Mouse (Mus musculus) lung, embryonic 16.5 days (tissue): ENCODE data around the gene Wdfy3. TPM values are rescaled to one million over a fixed set of nuclear protein-coding genes. Genes with fewer than 3 reads are reported as not detected.
"Not testable (repeated sequence)": the region's sequence is repeated elsewhere in the genome, so short reads cannot be mapped to it uniquely, and the experiment has no call there.

Source experiments
- ATAC-seq: fragments of 200-750 bp; cut with Nextera tagmentation; 2 replicates; pipeline ENCODE4 v1.8.0; 2017; ENCODE audit warnings: low read depth, mild to moderate bottlenecking, moderate library complexity
- H3K27ac ChIP-seq: fragments of 300-500 bp; sonication (generic); 2 replicates; pipeline ENCODE4 v1.5.1; 2014; ENCODE audit warnings: mild to moderate bottlenecking, control low read depth, low read length
- H3K27me3 ChIP-seq: fragments of 300-500 bp; sonication (generic); 2 replicates; pipeline ENCODE4 v1.6.1; 2014; ENCODE audit warnings: low read depth, low read length, mixed read lengths; ENCODE audit not compliant: control insufficient read depth, insufficient read depth
- H3K36me3 ChIP-seq: fragments of 300-500 bp; sonication (generic); 2 replicates; pipeline ENCODE4 v1.6.1; 2014; ENCODE audit warnings: low read length; ENCODE audit not compliant: control insufficient read depth, insufficient read depth
- H3K4me1 ChIP-seq: fragments of 300-500 bp; sonication (generic); replicated peaks from 2 replicates; pipeline ENCODE4 v1.6.1; 2014; ENCODE audit warnings: low read length, mixed read lengths; ENCODE audit not compliant: control insufficient read depth, insufficient read depth
- H3K4me2 ChIP-seq: fragments of 300-500 bp; sonication (generic); 2 replicates; pipeline ENCODE4 v1.6.1; 2014; ENCODE audit warnings: low read depth, low read length, control low read depth
- H3K4me3 ChIP-seq: fragments of 300-500 bp; sonication (generic); 2 replicates; pipeline ENCODE4 v1.5.1; 2014; ENCODE audit warnings: mild to moderate bottlenecking, low read length, control low read depth
- H3K9ac ChIP-seq: fragments of 300-500 bp; sonication (generic); 2 replicates; pipeline ENCODE4 v1.6.1; 2014; ENCODE audit warnings: low read length, control low read depth
- H3K9me3 ChIP-seq: fragments of 300-500 bp; sonication (generic); 2 replicates; pipeline ENCODE4 v1.6.1; 2016; ENCODE audit warnings: low read length; ENCODE audit not compliant: control insufficient read depth
- WGBS: fragments of 180-500 bp; shearing (Covaris S2); extraction: QIAGEN DNeasy Blood & Tissue Kit; methylation state at CpG from one replicate; pipeline ENCODE4 v1.1.7; 2014; 5-methylcytosine and 5-hydroxymethylcytosine counted together
- polyA plus RNA-seq: library from polyadenylated mRNA; unstranded; fragments of >200 nt; fragmentation: Nextera tagmentation; extraction: Ambion mirVana; gene quantifications from 2 replicates; pipeline ENCODE4 v1.2.1, GENCODE M21; 2015

Gene Wdfy3
- 12.6 and 13.1 TPM in 2 replicates for polyA plus RNA-seq

DNA sequence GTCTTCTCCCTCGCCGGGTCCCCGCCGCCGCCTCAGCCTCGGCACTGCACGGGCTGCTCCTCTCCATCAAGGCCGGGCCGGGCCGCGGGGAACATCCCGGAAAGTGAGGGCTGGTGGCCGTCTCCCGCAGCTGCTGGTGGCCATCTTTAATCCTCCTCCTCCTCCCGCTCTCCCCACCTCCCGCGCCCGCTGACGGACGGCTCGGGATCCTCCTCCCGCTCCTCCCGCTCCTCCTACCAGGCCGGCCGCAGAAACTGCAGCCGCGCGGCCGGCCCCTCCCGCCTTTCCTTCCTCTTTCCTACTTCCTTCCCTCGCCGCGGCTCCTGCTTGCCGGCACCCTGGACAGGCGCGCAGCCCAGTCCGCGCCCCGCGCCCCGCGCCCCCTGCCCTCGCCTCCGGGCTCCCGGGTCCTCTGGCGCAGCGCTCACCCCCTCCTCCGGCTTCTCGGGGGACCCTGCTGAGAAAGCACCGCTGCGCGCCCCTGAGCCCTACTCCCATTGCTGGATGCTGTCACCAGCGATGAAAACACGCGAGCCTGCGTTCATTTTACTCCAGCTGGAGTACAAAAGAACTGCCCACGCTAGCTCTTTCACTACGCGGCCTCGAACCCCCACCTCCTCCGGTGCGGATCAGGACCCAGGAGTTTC lies at the start of gene Wdfy3:
Gene Wdfy3 (minus strand): TSS at position 155 of the 647 bp plus-strand sequence.
- Histone ChIP-seq H3K4me2 (peak within 1 kb of the TSS; percentile 92), H3K4me1 (peaks cover 22% of the 10 kb centered on the region), H3K9me3 (no peaks in the 10 kb centered on the region), H3K27me3 (no peaks in the 10 kb centered on the region), H3K9ac (peak within 1 kb of the TSS; percentile 96), H3K36me3 (no peaks in the 10 kb centered on the region), H3K27ac (peak within 1 kb of the TSS; percentile 91), H3K4me3 (peak within 1 kb of the TSS; percentile 85)
- WGBS: 1% methylated on average over 46 of the region's 62 CpGs
- ATAC-seq: peak; percentile 97

DNA sequence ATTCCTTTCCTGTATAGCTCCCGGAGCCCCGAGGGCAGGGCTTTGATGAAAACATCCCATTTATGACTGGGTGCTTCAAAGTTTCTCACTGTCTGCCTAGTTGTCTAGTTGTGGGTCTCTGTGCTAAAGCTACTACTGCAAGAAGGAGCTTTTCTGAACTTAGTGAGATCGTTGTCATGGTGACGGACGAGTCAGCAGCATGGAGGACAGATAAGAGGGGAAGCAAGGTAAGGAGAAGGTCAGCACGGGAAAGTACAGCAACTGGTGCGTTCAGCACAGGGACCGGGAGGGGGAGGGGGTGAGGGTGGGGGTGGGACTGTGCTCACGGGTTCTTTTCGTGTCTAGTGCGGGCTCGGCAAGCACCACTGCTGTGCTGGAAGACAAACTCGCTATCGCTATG lies 43.3 kb upstream of the Wdfy3 start:
- no peak overlapping the region for H3K9ac ChIP-seq
- no peak overlapping the region for H3K27ac ChIP-seq
- no peaks in the 10 kb centered on the region for H3K4me1 ChIP-seq
- 0 out of 2 replicates have a peak, but pooled peaks have one; percentile 49 for ATAC-seq
- H3K9me3 ChIP-seq: no peaks in the 10 kb centered on the region
- H3K4me3 ChIP-seq: peak overlapping the region; percentile 38
- H3K4me2 ChIP-seq: peak overlapping the region; percentile 63
- no peaks in the 10 kb centered on the region for H3K27me3 ChIP-seq
- H3K36me3 ChIP-seq: no peaks in the 10 kb centered on the region
- 8% methylated on average over 14 of the region's 14 CpGs for WGBS

DNA sequence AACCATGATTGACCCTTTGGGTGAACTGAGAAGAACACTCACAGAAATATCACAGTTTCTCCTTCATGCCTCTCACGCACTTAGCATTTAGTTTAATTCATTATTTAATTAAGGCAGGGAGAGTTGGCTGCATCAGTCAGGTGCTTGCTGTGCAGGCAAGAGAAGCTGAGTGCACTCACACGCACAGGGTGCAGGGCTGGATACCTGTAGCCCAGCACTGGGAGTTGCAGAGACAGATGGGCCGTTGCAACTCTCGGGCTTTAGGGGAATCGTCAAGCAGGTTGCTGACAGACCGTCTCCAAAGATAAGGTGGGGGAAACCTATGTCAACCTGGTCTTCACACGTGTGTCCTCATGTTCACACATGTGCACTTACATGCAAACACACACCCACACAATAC lies 42.3 kb upstream of the Wdfy3 start:
- H3K4me3 ChIP-seq: no peak overlapping the region
- no peaks in the 10 kb centered on the region for H3K36me3 ChIP-seq
- H3K4me1 ChIP-seq: no peaks in the 10 kb centered on the region
- H3K9ac ChIP-seq: no peak overlapping the region
- 67% methylated on average over 7 of the region's 7 CpGs for WGBS
- no peaks in the 10 kb centered on the region for H3K27me3 ChIP-seq
- no peaks in the 10 kb centered on the region for H3K9me3 ChIP-seq
- ATAC-seq: no peak
- no peak overlapping the region for H3K27ac ChIP-seq
- no peak overlapping the region for H3K4me2 ChIP-seq

GRCm38 (mm10) chr5:102110031-102110430 lies 40.3 kb upstream of the Wdfy3 start:
- Histone ChIP-seq H3K4me3 (no peak overlapping the region), H3K9ac (no peak overlapping the region), H3K4me2 (no peak overlapping the region), H3K36me3 (no peaks in the 10 kb centered on the region), H3K27ac (no peak overlapping the region), H3K9me3 (no peaks in the 10 kb centered on the region), H3K27me3 (no peaks in the 10 kb centered on the region), H3K4me1 (no peaks in the 10 kb centered on the region)
- no peak for ATAC-seq
- WGBS: 75% methylated on average over 7 of the region's 7 CpGs

- H3K9me3 ChIP-seq: no peaks in the 10 kb centered on the region
- H3K36me3 ChIP-seq: no peaks in the 10 kb centered on the region
- no peak overlapping the region for H3K4me3 ChIP-seq
- no peak overlapping the region for H3K4me2 ChIP-seq
- no peaks in the 10 kb centered on the region for H3K4me1 ChIP-seq
- no peak overlapping the region for H3K9ac ChIP-seq
- H3K27ac ChIP-seq: no peak overlapping the region
- H3K27me3 ChIP-seq: no peaks in the 10 kb centered on the region
- WGBS: 81% methylated on average over 3 of the region's 3 CpGs
- no peak for ATAC-seq
Measured at GRCm38 (mm10) chr5:102105919-102106318, 36.2 kb upstream of the Wdfy3 start.

- not testable (repeated sequence) for H3K4me3 ChIP-seq, ATAC-seq, H3K27me3 ChIP-seq, H3K9me3 ChIP-seq, H3K4me2 ChIP-seq, H3K27ac ChIP-seq, H3K4me1 ChIP-seq, H3K36me3 ChIP-seq, H3K9ac ChIP-seq
- WGBS: 86% methylated on average over 1 of the region's 1 CpGs
Measured at GRCm38 (mm10) chr5:102101815-102102214, 32.1 kb upstream of the Wdfy3 start.

DNA sequence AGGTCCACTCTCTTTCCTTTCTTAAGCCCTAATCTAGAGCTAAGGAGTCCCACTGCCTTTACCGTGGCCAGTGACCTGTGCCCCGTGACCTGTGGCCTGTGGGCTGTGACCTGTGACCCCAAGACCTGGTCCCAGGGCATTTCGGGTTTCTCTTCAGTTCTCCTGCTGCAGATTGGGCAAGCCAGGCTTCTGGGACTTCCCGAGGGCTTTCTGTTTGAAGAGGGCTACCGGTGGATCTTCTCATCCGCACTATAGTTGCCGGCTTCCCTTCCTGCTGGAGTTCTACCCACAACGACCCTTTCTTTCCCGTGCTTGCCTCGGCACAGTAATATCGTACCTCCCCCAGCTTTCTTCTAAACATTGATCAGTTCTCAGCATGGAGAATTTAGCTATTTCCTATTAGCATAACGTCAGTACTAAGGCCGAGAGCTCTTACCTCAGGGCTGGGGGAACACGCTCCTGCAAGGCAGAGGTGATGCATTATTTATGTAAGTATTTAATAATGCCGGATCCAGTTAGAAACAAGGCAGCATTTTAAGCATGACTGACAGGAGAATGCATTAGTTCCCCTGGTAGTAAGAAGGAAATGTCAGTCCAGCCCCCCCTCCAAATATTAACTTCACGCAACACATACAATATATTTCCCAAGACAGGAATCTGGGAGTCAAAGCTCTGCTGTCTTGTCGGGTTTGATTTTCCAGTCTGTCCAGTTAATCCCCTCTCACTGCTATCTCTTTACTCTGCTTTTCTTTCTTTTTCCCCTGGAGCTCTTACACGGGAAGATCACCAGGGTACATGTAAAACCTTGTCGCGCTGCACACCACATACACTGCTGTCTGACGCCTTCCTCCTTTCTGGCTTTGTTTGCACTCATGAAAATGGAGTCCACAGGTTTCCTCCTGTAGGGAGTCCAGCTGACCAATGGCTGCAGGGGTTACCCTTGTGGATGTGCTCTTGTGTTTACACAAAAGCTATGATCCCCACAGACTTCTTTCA lies 30.8 kb upstream of the Wdfy3 start:
- no peak for ATAC-seq
- no peaks in the 10 kb centered on the region for H3K4me1 ChIP-seq
- H3K9me3 ChIP-seq: no peaks in the 10 kb centered on the region; the same call in 1 of the 2 replicates
- H3K4me3 ChIP-seq: no peak overlapping the region
- WGBS: 63% methylated on average over 21 of the region's 21 CpGs
- no peak overlapping the region for H3K27ac ChIP-seq
- H3K27me3 ChIP-seq: no peaks in the 10 kb centered on the region
- H3K9ac ChIP-seq: no peak overlapping the region
- H3K4me2 ChIP-seq: no peak overlapping the region
- H3K36me3 ChIP-seq: no peaks in the 10 kb centered on the region

DNA sequence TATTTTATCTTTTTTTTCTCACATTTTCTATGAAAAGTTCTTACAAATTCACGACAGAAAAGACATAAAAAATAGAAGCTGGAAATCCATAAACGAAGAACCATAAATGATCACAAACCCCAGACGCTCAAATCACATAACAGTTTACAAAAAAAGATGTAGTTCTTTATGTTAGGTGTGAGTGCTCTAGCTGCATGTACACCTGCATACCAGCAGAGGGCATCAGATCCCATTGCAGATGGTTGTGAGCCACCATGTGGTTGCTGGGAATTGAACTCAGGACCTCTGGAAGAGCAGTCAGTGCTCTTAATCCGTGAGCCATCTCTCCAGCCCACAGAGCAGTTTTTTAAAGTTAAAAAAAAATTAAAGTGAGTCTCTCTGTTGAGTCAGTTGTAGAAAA lies 25.9 kb upstream of the Wdfy3 start:
- Histone ChIP-seq H3K4me3 (no peak overlapping the region), H3K4me2 (no peak overlapping the region), H3K27me3 (no peaks in the 10 kb centered on the region), H3K9ac (no peak overlapping the region), H3K4me1 (no peaks in the 10 kb centered on the region), H3K27ac (no peak overlapping the region), H3K36me3 (no peaks in the 10 kb centered on the region), H3K9me3 (no peaks in the 10 kb centered on the region; the same call in 1 of the 2 replicates)
- ATAC-seq: no peak
- WGBS: 81% methylated on average over 4 of the region's 4 CpGs

DNA sequence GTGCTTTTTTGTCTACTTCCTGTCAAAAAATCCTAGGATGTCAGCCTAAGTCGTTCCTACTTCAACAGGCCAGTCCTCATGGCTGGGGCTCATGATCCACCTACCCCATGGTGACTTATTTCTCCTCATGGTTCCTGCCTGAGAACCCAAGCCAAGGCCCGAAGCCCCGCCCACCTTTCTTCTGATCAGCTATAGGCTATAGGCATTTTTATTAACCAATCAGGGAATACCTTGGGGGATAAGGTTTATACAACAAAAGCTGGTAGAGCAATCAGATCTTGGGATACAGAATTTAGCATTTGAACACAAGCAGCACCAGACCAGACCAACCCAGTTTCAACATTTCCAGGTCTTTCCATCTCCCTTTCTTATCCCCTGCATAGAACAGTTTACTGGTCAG lies 21.0 kb upstream of the Wdfy3 start:
- 74% methylated on average over 3 of the region's 3 CpGs for WGBS
- Histone ChIP-seq H3K4me2 (no peak overlapping the region), H3K9me3 (no peaks in the 10 kb centered on the region; the same call in 1 of the 2 replicates), H3K27me3 (no peaks in the 10 kb centered on the region), H3K27ac (no peak overlapping the region), H3K4me1 (no peaks in the 10 kb centered on the region), H3K4me3 (no peak overlapping the region), H3K9ac (no peak overlapping the region), H3K36me3 (no peaks in the 10 kb centered on the region)
- ATAC-seq: no peak
